Mouse (Mus musculus) monocyte, adult 2 months (primary cell): ENCODE measurements around the gene Retreg1.

Experiments
- DNase-seq, 2 experiments: peaks; one replicate each; pipeline ENCODE4 v3.0.0; 2022; ENCODE audit warnings: low spot score in 2 of 2, low read depth in 1 of 2

Retreg1 gene

GRCm38 (mm10) chr15:25828464-25828863 is 14.5 kb upstream of the Retreg1 start:
- DNase-seq: peak; percentile 50 to 54

- no peak for DNase-seq
Measured at GRCm38 (mm10) chr15:25830426-25830825, 12.6 kb upstream of the Retreg1 start.

- no peak for DNase-seq
Measured at GRCm38 (mm10) chr15:25834282-25834681, 8.7 kb upstream of the Retreg1 start.

GRCm38 (mm10) chr15:25834920-25835674 is 7.9 kb upstream of the Retreg1 start:
- peak in 1 of 2 experiments; percentile 56 for DNase-seq

GRCm38 (mm10) chr15:25842462-25843085 is 406 bp upstream of the Retreg1 start:
- DNase-seq: no peak

GRCm38 (mm10) chr15:25844013-25844570 is 1.1 kb downstream of the Retreg1 start:
- DNase-seq: no peak

- no peak for DNase-seq
Measured at GRCm38 (mm10) chr15:25844771-25845170, 1.8 kb downstream of the Retreg1 start.

GRCm38 (mm10) chr15:25847576-25848168 is 4.7 kb downstream of the Retreg1 start:
- no peak for DNase-seq

GRCm38 (mm10) chr15:25850552-25850951 is 7.6 kb downstream of the Retreg1 start:
- no peak for DNase-seq

- no peak for DNase-seq
Measured at GRCm38 (mm10) chr15:25854270-25854904, 11.4 kb downstream of the Retreg1 start.

GRCm38 (mm10) chr15:25858611-25859058 is 15.7 kb downstream of the Retreg1 start:
- peak in 1 of 2 experiments; percentile 63 for DNase-seq

GRCm38 (mm10) chr15:25859469-25859868 is 16.5 kb downstream of the Retreg1 start:
- DNase-seq: no peak

- DNase-seq: no peak
Measured at GRCm38 (mm10) chr15:25861900-25862299, 18.9 kb downstream of the Retreg1 start.

- DNase-seq: no peak
Measured at GRCm38 (mm10) chr15:25865605-25866004, 22.6 kb downstream of the Retreg1 start.

- no peak for DNase-seq
Measured at GRCm38 (mm10) chr15:25866106-25866505, 23.1 kb downstream of the Retreg1 start.

- DNase-seq: no peak
Measured at GRCm38 (mm10) chr15:25869129-25869528, 26.1 kb downstream of the Retreg1 start.

- DNase-seq: no peak
Measured at GRCm38 (mm10) chr15:25871470-25871869, 28.5 kb downstream of the Retreg1 start.

- DNase-seq: no peak
Measured at GRCm38 (mm10) chr15:25872118-25872517, 29.1 kb downstream of the Retreg1 start.

GRCm38 (mm10) chr15:25872657-25873056 is 29.7 kb downstream of the Retreg1 start:
- no peak for DNase-seq

- no peak for DNase-seq
Measured at GRCm38 (mm10) chr15:25873536-25873935, 30.6 kb downstream of the Retreg1 start.

GRCm38 (mm10) chr15:25876601-25877161 is 33.7 kb downstream of the Retreg1 start:
- DNase-seq: no peak
